Mouse (Mus musculus): ENCODE data around the gene Cyp1a1.

Cyp1a1 gene

GRCm38 (mm10) chr9:57687751-57688150 lies at the start of gene Cyp1a1:
Cyp1a1 (plus strand) TSS chr9:57687928.
- DNase-seq (ENCODE audit: low read depth): no peak

- no peak for DNase-seq (ENCODE audit: low read depth)
Measured at GRCm38 (mm10) chr9:57638651-57639459, 48.9 kb upstream of the Cyp1a1 start.

GRCm38 (mm10) chr9:57639661-57640328 lies 47.9 kb upstream of the Cyp1a1 start:
- DNase-seq (ENCODE audit: low read depth): no peak

- DNase-seq (ENCODE audit: low read depth): no peak
Measured at GRCm38 (mm10) chr9:57640384-57640783, 47.3 kb upstream of the Cyp1a1 start.

- DNase-seq (ENCODE audit: low read depth): no peak
Measured at GRCm38 (mm10) chr9:57641022-57641421, 46.7 kb upstream of the Cyp1a1 start.

- no peak for DNase-seq (ENCODE audit: low read depth)
Measured at GRCm38 (mm10) chr9:57641775-57642550, 45.8 kb upstream of the Cyp1a1 start.

GRCm38 (mm10) chr9:57643169-57643855 lies 44.4 kb upstream of the Cyp1a1 start:
- no peak for DNase-seq (ENCODE audit: low read depth)

- no peak for DNase-seq (ENCODE audit: low read depth)
Measured at GRCm38 (mm10) chr9:57643856-57644180, 43.9 kb upstream of the Cyp1a1 start.

GRCm38 (mm10) chr9:57644442-57644943 lies 43.2 kb upstream of the Cyp1a1 start:
- no peak for DNase-seq (ENCODE audit: low read depth)

- DNase-seq (ENCODE audit: low read depth): peak; percentile 70
Measured at GRCm38 (mm10) chr9:57644944-57645893, 42.5 kb upstream of the Cyp1a1 start.

- DNase-seq (ENCODE audit: low read depth): no peak
Measured at GRCm38 (mm10) chr9:57646551-57647103, 41.1 kb upstream of the Cyp1a1 start.

GRCm38 (mm10) chr9:57647286-57648108 lies 40.2 kb upstream of the Cyp1a1 start:
- DNase-seq (ENCODE audit: low read depth): no peak

- no peak for DNase-seq (ENCODE audit: low read depth)
Measured at GRCm38 (mm10) chr9:57650130-57650785, 37.5 kb upstream of the Cyp1a1 start.

GRCm38 (mm10) chr9:57650786-57651311 lies 36.9 kb upstream of the Cyp1a1 start:
- no peak for DNase-seq (ENCODE audit: low read depth)

- no peak for DNase-seq (ENCODE audit: low read depth)
Measured at GRCm38 (mm10) chr9:57652351-57652750, 35.4 kb upstream of the Cyp1a1 start.

- DNase-seq (ENCODE audit: low read depth): no peak
Measured at GRCm38 (mm10) chr9:57652855-57653254, 34.9 kb upstream of the Cyp1a1 start.

GRCm38 (mm10) chr9:57653283-57653682 lies 34.4 kb upstream of the Cyp1a1 start, which contains the start of gene Csk:
Csk (minus strand) TSS chr9:57653631.
- DNase-seq (ENCODE audit: low read depth): no peak

GRCm38 (mm10) chr9:57654966-57655365 lies 32.8 kb upstream of the Cyp1a1 start:
- no peak for DNase-seq (ENCODE audit: low read depth)

- peak; percentile 98 for DNase-seq (ENCODE audit: low read depth)
Measured at GRCm38 (mm10) chr9:57655749-57656148, 32.0 kb upstream of the Cyp1a1 start.

Measured in c-Kit-positive CD71-positive TER-119-negative erythroid progenitor cells, embryonic 14.5 days (primary cell).